Mouse (Mus musculus) activated CD4-positive, CD25-positive, alpha-beta regulatory T cell, adult 4 months (primary cell): ENCODE measurements around the gene Asb5. TPM values are rescaled to one million over a fixed set of nuclear protein-coding genes. Genes with fewer than 3 reads are reported as not detected.
A peak's percentile ranks its signal among the peaks of the same experiment; 100 is the strongest.
"Not testable (repeated sequence)": the region's sequence is repeated elsewhere in the genome, so short reads cannot be mapped to it uniquely, and the experiment has no call there.

Source experiments
- ATAC-seq: one replicate; pipeline ENCODE4 v1.8.0; 2017
- polyA plus RNA-seq, 2 experiments: library from polyadenylated mRNA; unstranded; fragments of 100-300 nt; shearing (Covaris generic); gene quantifications; one replicate each; pipeline ENCODE4 v1.2.1; 2017

The Asb5 gene
- polyA plus RNA-seq = not detected

GRCm38 (mm10) chr8:54529382-54530296 is at the start of gene Asb5, which contains the start of gene Spcs3:
Gene Asb5, plus strand, starts transcription at chr8:54529580.
Gene Spcs3, minus strand, starts transcription at chr8:54529998.
- peak; percentile 84 for ATAC-seq

- no peak for ATAC-seq
Observed at GRCm38 (mm10) chr8:54486555-54487273, 42.7 kb upstream of the Asb5 start.

- ATAC-seq = no peak
Observed at GRCm38 (mm10) chr8:54488437-54488836, 40.9 kb upstream of the Asb5 start.

- peak; percentile 88 for ATAC-seq
Observed at GRCm38 (mm10) chr8:54491057-54491690, 38.2 kb upstream of the Asb5 start.

GRCm38 (mm10) chr8:54491934-54492333 is 37.4 kb upstream of the Asb5 start:
- ATAC-seq = no peak

- peak; percentile 61 for ATAC-seq
Observed at GRCm38 (mm10) chr8:54493110-54493509, 36.3 kb upstream of the Asb5 start.

GRCm38 (mm10) chr8:54493915-54494314 is 35.5 kb upstream of the Asb5 start:
- no peak for ATAC-seq

GRCm38 (mm10) chr8:54503104-54503503 is 26.3 kb upstream of the Asb5 start:
- ATAC-seq = no peak

GRCm38 (mm10) chr8:54505060-54505459 is 24.3 kb upstream of the Asb5 start:
- no peak for ATAC-seq

GRCm38 (mm10) chr8:54507428-54508095 is 21.8 kb upstream of the Asb5 start:
- peak; percentile 81 for ATAC-seq

- no peak for ATAC-seq
Observed at GRCm38 (mm10) chr8:54508096-54508456, 21.3 kb upstream of the Asb5 start.

- ATAC-seq = no peak
Observed at GRCm38 (mm10) chr8:54508814-54509213, 20.6 kb upstream of the Asb5 start.

- ATAC-seq = peak; percentile 38
Observed at GRCm38 (mm10) chr8:54509221-54509721, 20.1 kb upstream of the Asb5 start.

GRCm38 (mm10) chr8:54511791-54512190 is 17.6 kb upstream of the Asb5 start:
- no peak for ATAC-seq

GRCm38 (mm10) chr8:54512200-54512599 is 17.2 kb upstream of the Asb5 start:
- not testable (repeated sequence) for ATAC-seq

GRCm38 (mm10) chr8:54518756-54519460 is 10.5 kb upstream of the Asb5 start:
- no peak for ATAC-seq

- no peak for ATAC-seq
Observed at GRCm38 (mm10) chr8:54520516-54520915, 8.9 kb upstream of the Asb5 start.

- no peak for ATAC-seq
Observed at GRCm38 (mm10) chr8:54525606-54526005, 3.8 kb upstream of the Asb5 start.

GRCm38 (mm10) chr8:54526700-54527099 is 2.7 kb upstream of the Asb5 start:
- no peak for ATAC-seq

GRCm38 (mm10) chr8:54528571-54528970 is 809 bp upstream of the Asb5 start:
- no peak for ATAC-seq

GRCm38 (mm10) chr8:54535172-54535571 is 5.8 kb downstream of the Asb5 start:
- no peak for ATAC-seq

GRCm38 (mm10) chr8:54537285-54537684 is 7.9 kb downstream of the Asb5 start:
- ATAC-seq = peak; percentile 70
